Mouse (Mus musculus): Measurements from ENCODE around the gene Nfia. TPM values are rescaled to one million over a fixed set of nuclear protein-coding genes. Genes with fewer than 3 reads are reported as not detected.

The Nfia gene
- total RNA-seq, 2 experiments from 2014 or later: 69.5 to 70.1 TPM

DNA sequence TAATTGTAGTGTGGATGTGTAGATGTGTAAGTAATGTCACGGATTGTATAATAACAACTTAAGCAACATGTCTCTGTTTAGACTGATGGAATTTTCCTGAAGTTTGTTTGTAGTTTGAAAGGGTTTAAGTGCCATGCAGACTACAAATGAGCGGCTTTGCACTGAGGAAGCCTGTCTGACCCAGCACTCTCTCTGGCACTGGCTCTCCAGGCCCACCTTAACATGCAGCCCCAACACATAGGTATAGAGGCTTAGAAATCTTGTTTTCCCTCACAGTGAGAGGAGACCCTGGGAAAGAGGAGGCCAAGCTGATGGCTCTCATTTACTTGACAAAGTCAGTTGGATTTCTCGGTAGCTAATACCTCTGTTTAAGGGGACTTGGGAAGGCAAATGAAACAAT is 13.9 kb upstream of the Nfia start:
- intact Hi-C loops (cut with DNase I; ENCODE audit: low total_unique reads): loop anchor here (10.0 kb wide), 1 partner anchor 246 kb away; no protein-coding TSS in a partner anchor
- DNase-seq: no peak

DNA sequence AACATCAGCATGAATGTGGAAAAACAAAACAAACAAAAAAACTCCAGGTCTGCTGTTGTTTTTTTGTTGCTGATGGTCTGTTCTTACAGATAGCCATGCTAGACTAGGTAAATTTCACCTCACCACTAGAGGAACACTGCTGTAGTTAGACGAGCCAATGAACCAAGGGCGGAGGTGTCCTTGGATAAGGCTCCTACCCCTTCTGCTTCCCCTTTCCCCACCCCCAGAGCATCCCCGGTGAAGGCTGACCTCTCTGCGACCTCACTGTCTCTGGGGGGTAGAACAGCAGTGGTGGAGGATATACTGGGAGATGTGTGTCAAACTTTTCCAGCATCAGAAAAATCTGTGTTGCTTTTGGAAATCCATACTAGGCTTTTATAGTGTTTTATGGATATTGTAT is 7.9 kb upstream of the Nfia start:
- DNase-seq: no peak
- intact Hi-C loops (cut with DNase I; ENCODE audit: low total_unique reads): no loop called here

DNA sequence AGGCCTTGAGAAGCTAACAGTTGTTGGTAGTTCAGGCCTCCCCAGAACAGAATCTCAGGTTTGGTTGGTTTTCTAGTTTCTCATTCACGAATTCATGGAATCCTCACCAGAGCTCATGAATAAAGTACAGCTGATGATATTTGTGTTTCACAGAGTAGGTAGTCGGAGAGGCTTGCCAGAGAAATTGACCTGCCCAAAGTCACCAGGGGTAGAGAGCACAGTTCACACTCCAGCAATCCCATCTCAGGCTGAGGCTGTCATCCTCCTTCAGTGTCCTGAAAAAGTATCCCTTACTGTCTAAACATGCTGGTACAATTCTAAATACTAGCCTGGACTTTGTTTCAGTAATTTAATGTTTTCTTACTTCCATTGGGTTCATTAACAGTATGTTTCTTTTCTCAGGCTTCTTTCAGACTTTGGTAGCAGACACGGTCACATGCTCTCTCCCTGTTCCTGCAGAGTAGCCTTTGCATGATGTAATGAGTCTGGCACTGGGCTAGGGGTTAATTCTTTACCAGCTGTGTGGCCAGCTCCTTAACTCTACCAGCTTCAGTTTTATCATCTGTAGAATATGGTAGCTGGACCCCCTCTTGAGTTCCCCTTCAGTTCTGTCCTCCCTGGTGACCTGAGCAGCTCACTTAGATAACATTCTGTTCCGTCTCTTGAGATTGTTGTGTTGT is 7.1 kb upstream of the Nfia start:
- no peak for DNase-seq
- intact Hi-C loops (cut with DNase I; ENCODE audit: low total_unique reads): no loop called here

DNA sequence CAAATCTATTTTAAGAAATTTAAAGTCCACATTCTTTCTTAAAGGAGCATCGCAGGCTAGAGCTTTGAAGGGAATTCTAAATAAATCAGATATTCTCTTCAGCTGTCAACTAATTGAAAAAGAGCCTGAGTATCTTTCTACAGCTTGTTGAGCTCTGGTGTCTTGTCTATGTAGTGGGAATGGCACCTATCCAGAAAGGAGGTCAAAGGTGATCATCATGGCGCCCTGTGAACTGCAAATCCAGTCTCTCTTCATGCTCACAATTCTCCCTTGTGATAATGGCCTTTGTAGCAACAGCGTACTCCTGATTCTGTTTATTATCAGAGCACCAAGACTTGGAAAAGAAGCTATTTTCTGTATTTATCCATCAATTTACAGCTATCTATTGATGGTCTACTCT is 6.4 kb upstream of the Nfia start:
- intact Hi-C loops (cut with DNase I; ENCODE audit: low total_unique reads): no loop called here
- no peak for DNase-seq

DNA sequence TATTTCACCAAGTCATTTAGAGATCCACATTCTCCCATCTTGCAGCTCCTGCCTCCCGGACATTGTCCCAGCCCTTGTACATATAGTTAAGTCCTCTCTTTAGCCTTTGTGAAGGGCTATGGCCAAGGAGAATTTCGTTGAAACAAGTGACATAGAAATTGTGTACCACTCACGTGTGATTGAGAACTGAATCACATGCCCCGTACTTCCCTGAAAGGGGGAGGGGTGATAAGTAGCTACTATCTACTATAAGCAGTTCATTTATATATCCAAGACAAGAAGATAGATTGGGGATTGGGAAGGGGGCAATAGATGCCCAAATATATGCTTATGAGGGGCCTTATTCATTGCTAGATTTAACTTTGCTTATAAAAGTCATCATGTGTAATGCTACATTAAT is 5.5 kb upstream of the Nfia start:
- DNase-seq: no peak

DNA sequence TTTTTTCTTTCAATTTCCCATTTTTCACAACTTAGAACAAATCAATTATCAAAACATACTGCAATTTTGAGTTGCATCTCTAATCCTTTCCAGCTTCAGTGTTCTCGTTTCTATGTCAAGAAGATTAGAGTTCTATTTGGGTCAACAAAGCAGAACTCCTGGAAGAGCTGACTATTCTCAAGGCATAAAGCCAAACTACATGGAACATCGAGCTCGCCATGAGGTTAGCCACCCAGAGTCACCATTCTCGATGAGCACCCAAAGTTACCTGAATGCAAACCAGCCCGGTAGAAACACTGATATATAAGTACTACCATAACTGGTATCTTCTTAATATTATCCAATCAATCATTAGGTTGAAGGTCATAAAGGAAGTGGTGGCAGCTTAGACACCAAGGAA is 5.0 kb upstream of the Nfia start:
- DNase-seq: no peak
- intact Hi-C loops (cut with DNase I; ENCODE audit: low total_unique reads): no loop called here

More for the DNA sequence above, 5.5 kb upstream of the Nfia start:
- intact Hi-C loops (cut with DNase I; ENCODE audit: low total_unique reads): no loop called here

DNA sequence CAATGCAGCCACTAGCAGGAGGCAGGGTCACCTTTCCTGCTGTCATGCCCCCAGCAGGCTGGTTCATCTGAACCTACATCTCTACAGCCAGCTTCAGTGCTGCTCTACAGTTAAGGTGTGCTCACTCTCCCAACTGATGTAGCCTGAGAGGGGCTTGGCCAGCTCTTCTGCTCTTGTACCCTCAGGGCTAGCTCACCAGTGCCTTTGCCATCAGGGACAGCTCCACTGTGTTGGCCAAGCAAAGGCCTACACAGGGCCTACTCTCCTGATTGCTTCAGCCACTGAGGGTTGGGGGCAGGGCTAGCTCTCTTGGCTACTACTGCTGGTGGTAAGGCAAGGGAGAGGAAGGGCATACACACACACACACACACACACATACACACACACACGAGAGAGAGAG is 2.7 kb upstream of the Nfia start:
- intact Hi-C loops (cut with DNase I; ENCODE audit: low total_unique reads): loop anchor here (10.0 kb wide), 1 partner anchor 95 kb away; no protein-coding TSS in a partner anchor
- no peak for DNase-seq

DNA sequence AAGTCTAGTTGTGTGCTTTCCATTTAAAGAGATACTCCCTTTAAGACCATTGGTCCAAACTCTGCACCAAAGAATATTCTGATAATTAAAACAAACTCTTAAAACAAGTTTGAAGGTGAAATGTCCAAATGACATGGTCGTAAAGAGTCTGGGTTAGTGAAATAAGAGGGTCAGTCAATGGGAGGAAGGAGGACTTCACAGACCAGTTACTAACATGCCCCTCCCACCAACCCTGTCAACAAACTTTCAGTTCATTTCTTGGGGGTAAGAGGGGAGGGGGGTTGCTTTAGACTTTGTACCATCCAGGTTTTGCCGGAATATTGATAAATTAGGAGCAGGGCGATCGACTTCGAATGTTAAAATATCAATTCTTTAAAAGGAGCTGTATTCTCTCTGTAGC is 1.1 kb upstream of the Nfia start:
- intact Hi-C loops (cut with DNase I; ENCODE audit: low total_unique reads): loop anchor here (10.0 kb wide), 1 partner anchor 93 kb away; no protein-coding TSS in a partner anchor
- no peak for DNase-seq

DNA sequence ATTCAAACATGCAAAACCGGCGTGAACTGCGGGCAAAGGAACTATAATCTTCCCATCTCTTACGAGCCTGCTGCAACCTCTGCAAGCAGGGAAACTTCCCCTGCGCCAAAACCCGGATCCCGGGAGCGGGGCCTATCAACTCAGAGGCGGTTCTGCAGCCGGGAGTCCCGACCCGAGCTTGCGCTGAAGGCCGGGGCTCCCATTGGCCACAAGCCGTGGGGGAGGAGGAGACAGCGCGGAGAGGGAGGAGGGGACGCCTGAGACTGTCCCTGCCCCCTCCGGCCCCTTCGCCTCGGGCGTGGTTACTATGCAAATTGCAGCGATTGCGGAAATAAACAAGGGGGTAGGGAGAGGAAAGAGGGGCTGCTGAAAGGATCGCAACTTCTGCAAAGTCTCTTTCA is 450 bp upstream of the Nfia start:
- intact Hi-C loops (cut with DNase I; ENCODE audit: low total_unique reads): loop anchor here (10.0 kb wide), 1 partner anchor 93 kb away; no protein-coding TSS in a partner anchor
- DNase-seq: peak; percentile 99

DNA sequence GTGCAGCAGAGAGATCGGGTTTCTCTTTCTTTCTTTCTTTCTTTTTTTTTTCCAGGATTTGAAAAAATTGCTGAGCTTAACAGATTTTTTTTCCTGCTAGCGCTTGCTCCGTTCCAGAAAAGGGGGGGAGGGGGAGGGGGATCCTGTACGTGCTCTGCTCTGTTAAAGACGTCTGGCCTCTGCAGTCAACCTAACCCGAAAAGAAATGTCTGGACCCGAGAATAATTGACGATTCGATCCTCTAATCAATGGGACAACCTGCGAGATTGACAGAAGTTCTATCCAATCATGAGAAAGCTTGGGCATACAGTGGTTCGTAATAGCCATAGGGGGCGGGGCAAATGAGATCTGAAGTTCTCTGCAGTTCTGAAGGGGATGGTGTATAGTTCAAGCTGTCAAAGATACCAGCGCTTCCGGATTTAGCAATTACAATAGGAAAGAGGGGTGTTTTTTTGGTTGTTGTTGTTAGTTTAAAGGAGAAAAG is 618 bp downstream of the Nfia start:
- intact Hi-C loops (cut with DNase I; ENCODE audit: low total_unique reads): loop anchor here (10.0 kb wide), 1 partner anchor 92 kb away; no protein-coding TSS in a partner anchor
- DNase-seq: peak; percentile 82

DNA sequence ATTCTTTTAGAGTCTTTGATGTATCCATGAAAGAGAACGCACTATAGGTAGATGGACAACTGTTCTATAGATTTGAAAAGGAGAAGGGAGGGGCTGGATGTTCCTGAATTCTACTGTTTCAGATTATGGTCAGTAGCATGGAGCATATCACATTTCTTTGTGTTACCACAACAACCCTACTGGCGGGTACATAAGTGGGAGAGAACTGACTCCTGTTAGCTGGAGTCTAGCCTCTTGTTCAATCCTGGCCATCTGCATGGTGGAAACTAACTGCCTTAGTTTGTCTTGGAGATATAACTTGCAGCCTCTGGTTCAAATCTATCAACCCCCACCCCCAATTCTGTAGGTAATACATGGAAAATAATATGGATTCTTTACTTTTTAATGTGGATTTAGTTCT is 1.3 kb downstream of the Nfia start:
- intact Hi-C loops (cut with DNase I; ENCODE audit: low total_unique reads): loop anchor here (10.0 kb wide), 1 partner anchor 91 kb away; no protein-coding TSS in a partner anchor
- no peak for DNase-seq

DNA sequence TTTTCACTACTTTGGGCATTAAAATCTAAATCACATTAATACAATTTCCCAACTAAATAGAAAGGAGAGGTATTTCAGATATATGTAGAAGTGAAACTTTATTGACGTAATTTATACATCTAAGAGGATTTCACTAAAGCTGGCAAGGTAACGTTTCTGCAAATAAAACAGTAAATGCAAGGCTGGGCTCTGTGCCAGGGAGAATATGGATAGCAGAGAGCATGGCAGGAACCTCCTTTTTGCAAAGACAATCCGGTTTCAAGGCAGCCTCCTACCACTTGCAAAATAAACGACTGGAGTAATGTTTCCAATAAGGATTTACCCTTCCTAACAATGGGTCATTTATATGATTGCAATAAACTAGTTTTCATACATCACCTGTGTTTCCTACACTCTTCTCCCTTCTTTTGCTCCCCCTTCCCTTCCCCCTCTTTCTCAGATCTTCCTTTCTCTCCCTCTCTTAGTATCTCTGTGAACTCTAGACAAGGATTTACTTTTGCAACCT is 2.0 kb downstream of the Nfia start:
- intact Hi-C loops (cut with DNase I; ENCODE audit: low total_unique reads): loop anchor here (10.0 kb wide), 1 partner anchor 90 kb away; no protein-coding TSS in a partner anchor
- no peak for DNase-seq

DNA sequence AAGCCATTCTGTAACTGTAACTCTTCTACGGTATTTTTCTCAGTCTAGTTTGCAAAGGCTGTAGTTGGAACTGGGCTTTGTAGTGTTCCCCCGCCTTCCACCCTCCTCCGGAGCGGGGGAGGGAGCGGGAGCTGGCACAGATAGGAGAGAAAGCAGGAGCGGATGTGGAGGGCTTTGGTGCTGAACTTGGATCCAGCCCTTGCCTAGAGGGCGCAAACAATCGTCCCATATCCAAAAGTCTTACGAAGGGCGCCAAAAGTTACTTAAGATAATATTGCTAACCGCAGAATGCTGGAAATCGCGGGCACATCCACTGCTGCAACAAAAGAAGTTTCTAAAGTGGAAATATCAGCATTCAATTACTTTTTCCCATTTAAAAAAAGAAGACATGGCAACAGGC is 2.5 kb downstream of the Nfia start:
- intact Hi-C loops (cut with DNase I; ENCODE audit: low total_unique reads): loop anchor here (5.0 to 10.0 kb wide), 2 partner anchors 90 to 227 kb away; no protein-coding TSS in a partner anchor
- DNase-seq: peak; percentile 83

DNA sequence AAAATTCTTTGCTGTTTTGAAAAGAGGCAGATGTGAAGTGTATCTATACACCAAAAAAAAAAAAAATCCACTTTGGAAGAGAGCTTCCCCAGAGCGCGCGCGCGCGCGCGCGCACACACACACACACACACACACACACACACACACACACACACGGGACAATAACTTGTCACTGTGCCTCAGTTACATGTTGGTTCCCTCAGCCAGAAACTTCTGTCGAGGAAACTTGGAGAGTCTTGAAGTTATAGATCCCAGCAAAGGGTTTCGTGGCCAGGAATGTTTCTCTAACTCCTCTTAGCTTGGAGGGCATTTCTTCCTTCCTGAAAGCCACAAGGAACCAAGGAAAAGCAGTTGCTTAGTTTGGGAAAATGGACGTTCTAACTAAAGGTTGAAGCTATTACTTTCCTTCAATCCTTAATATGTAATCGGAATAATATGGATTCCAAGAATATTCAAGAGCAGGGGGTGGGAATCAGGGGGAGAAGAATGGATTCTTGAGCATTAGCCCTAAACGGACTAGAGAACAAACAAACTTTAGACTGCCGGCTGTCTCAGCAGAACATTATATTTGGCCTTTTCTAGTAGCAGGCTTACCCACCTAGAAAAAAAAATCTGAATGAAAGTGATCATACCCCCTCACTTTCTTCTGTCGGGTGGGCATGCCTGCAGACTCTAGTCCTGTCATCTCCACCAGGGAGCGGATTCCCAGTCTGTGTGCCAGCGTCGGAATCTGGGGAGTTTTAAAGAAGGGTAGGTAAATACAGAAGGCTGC is 3.1 kb downstream of the Nfia start:
- intact Hi-C loops (cut with DNase I; ENCODE audit: low total_unique reads): loop anchor here (5.0 to 10.0 kb wide), 2 partner anchors 89 to 227 kb away; no protein-coding TSS in a partner anchor
- DNase-seq: no peak

DNA sequence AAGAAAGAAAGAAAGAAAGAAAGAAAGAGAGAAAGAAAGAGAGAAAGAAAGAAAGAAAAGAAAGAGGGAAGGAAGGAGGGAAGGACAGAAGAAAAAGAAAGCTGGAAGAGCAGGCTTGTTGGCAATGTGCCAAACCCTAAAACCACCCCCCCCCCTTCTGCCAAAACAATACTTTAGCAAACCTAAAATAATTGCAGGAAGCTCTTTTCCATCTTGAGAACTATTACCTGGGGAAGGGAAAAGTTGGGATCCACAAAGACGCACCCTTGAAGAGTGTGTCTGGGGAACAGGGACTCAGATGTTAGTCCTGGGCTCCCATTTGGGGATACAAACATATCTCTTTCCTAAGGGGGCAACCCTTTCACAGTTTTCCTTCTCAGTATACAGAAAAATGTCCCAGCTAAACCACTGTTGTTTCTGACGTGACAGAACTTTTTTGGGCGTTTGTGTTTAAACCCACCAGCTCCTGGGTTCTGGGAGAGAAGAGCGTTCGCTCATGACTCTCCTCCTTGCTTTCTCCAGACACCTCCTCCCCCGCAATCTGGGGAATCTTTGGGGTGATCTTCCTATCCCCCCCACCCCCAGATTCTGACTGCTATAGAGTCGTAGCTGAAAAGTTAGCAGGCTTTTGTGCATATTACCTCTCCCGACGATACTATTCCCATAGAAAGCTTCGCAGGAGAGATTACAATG is 4.0 kb downstream of the Nfia start:
- intact Hi-C loops (cut with DNase I; ENCODE audit: low total_unique reads): loop anchor here (5.0 to 10.0 kb wide), 2 partner anchors 88 to 226 kb away; no protein-coding TSS in a partner anchor

DNA sequence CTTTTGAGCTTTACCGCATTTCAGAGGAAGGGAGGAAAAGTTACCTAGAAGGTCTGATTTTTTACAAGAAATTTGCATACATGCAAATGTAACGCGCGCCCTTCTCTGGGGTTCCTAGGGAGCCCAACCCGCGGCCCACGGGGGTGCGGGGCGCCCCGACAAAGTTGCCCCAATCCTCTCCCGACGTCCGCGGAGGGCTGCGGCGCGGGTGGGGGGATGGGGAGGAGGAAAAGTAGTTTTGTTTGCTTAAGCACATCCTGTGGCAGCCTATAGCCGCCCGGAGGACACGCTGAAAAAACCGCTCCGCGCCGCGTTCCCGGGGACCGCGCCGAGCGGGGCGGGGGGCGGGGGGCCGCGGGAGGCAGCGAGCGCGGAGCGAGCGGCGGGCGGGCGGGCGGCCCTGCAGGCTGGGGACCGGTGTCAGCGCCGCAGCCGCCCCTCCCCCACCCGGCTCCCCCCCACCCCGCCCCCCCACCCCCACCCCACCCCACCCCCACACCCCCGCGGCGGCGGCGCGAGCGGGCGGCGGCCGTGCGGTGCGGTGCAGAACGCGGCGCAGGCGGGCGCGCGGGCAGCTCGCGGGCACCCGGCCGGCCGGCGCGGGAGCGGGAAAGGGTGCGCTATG is 4.7 kb downstream of the Nfia start:
- intact Hi-C loops (cut with DNase I; ENCODE audit: low total_unique reads): loop anchor here (5.0 to 10.0 kb wide), 2 partner anchors 88 to 225 kb away; no protein-coding TSS in a partner anchor
- peak; percentile 60 for DNase-seq

More for the DNA sequence above, 4.0 kb downstream of the Nfia start:
- no peak for DNase-seq

DNA sequence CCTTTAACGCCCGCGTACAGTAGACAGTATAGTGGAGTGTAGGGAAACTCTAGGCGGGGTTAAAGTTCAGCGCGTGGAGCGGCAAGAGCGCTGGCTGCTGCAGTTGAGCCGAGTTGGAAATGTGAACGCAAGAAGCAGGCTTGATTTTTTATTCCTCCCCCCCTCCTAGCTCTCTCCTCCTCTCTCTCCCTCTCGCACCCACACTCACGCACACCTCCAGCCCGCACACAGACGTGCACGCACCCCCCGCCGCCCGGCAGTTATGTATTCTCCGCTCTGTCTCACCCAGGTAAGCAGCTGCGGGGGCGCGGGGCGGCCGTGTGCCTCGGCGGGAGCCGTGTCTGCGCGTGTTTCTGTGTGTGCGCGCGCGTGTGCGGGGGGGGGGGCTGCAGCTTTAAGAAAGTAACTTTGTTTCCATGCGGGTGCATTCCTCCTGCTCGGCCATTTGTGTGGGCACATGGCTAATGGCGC is 5.2 kb downstream of the Nfia start, which contains the start of gene E130114P18Rik:
Gene E130114P18Rik (minus strand): TSS at position 373 of the 471 bp plus-strand sequence.
- DNase-seq: peak; percentile 57
- intact Hi-C loops (cut with DNase I; ENCODE audit: low total_unique reads): loop anchor here (5.0 to 10.0 kb wide), 2 partner anchors 87 to 225 kb away; no protein-coding TSS in a partner anchor

DNA sequence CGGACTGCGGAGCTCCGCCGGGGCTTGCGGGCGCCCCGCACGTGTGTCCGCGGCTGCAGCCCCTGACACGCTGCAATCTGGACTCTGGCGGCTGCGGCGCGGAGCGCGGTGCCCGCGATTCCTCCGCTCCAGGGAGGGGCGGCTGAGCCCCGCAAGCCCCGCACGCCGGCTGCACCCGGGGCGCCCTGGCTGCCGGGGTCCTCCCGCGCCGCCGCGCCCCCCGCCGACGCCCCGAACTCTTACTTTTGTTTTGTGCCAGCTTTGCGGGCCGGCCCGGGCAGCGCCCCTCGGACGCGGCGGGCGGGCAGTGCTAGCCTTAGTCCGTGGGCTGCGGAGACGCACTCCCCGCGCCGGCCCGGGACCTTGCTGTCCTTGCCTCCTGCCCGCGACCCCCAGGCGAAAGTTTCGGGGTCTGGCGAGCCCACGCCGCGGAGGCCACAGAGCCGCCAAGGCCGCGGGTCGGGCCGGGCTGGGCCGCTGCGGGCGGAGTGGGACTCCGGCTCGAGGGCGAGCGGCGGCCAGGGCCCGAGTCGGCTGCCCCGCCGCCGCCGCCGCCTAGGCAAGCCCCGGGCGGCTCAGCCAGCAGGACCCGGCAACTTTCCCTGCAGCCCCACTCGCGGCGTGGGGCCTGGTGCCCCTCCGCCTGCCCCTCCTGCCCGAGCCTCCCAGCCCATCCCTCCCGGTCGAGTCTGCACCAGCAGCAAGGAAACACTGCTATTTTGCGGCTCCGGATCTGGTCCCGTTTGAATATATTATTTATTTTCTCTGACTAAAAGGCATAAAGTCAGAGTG is 5.9 kb downstream of the Nfia start:
- peak; percentile 36 for DNase-seq
- intact Hi-C loops (cut with DNase I; ENCODE audit: low total_unique reads): loop anchor here (5.0 to 10.0 kb wide), 2 partner anchors 86 to 224 kb away; no protein-coding TSS in a partner anchor
